Mouse (Mus musculus) megakaryocyte, embryonic 14.5 days (primary cell): Measurements from ENCODE around the gene Hmgxb4.

ENCODE experiments used
- FLI1 ChIP-seq: IDR thresholded peaks from 2 replicates; pipeline ENCODE4 v1.6.1; 2012; ENCODE audit warnings: low read length, inconsistent platforms, mixed read lengths
- GATA1 ChIP-seq: IDR thresholded peaks from 3 replicates; pipeline ENCODE4 v1.6.1; 2012; ENCODE audit warnings: mixed read lengths, low read length, inconsistent platforms, borderline replicate concordance

DNA sequence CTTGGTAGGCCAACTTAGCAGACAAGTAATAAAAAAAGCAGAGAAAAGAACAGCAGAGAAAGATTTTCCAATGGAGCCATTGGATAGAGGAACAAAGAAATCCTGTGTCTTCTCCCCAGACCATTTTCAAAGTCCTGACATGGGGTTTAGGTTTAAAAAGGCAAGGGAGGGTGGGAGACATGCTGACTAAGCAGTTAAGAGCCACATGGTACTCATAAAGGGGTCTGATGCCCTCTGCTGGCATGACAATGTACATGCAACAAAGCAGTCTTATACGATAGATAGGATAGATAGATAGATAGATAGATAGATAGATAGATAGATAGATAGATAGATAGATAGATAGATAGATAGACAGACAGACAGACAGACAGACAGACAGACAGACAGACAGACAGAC is 15.7 kb upstream of the Hmgxb4 start:
- no peak for TF ChIP-seq GATA1
- TF ChIP-seq FLI1 = no peak
